In the genomic region with DNA sequence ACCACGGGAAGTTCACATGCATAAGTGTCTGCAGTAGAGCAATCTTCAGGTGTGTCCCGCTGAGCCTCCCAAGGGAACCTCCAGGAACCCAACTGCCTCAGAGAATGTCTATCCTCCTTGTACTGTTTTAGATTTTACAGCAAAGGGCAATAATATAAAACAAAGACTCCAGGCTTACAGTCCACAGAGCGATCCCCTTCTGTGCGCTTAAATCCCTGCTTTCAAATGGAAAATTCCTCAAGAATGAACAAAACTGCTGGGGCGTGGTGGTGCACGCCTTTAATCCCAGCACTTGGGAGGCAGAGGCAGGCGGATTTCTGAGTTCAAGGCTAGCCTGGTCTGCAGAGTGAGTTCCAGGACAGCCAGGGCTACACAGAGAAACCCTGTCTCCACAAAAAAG, we compare ENCODE assay signal across 10 mouse cellular contexts. TPM values are rescaled to one million over a fixed set of nuclear protein-coding genes. Genes with fewer than 3 reads are reported as not detected.
DNase-seq lines count a peak whose midpoint lies in the region; ATAC-seq and TF ChIP-seq lines count a peak whose summit lies in the region.
"Not testable (repeated sequence)": the region's sequence is repeated elsewhere in the genome, so short reads cannot be mapped to it uniquely, and the experiment has no call there.
"Had no signal": no experiment of that assay in that cellular context is flagged by ENCODE, and none has a peak within 500 bp of the region (broad histone marks: within the 10 kb centered on the region; RNA-seq: fewer than 3 reads in every experiment).

No protein-coding gene starts in this region.

- not testable (repeated sequence) for H3K4me3 ChIP-seq in intestine, embryonic 14.5 days (ENCODE audit: low read depth, low read length)
- H3K4me3 ChIP-seq in testis, adult 2 months (ENCODE audit: control insufficient read depth, low read depth, low read length): peak overlapping the region; percentile 20; the same call in 1 of the 2 replicates

- not testable (repeated sequence) for H3K9me3 ChIP-seq in intestine, embryonic 14.5 days (ENCODE audit: control insufficient read depth, low read length)

- H3K9ac ChIP-seq in intestine, embryonic 14.5 days (ENCODE audit: low read length): not testable (repeated sequence)

- TF ChIP-seq CTCF in testis, adult 2 months (IDR thresholded peaks at IDR 0.05; ENCODE audit: control insufficient read depth, insufficient read depth, insufficient replicate concordance, low read depth, low read length): not testable (repeated sequence)

- DNase-seq in ES-CJ7 (ENCODE audit: low read depth, low spot score): peak; percentile 91
- DNase-seq in R1 (ENCODE audit: low read depth, low spot score): peak; percentile 96
- peak; percentile 38 for DNase-seq in WW6 (ENCODE audit: low read depth, low spot score)
- peak; percentile 92 for DNase-seq in ZHBTc4 (ENCODE audit: low read depth, low spot score)
- peak; percentile 36 for DNase-seq in heart, adult 11 months
- peak; percentile 45 for DNase-seq in intestine, embryonic 14.5 days (ENCODE audit: low spot score)

- H3K27ac ChIP-seq in intestine, embryonic 14.5 days (ENCODE audit: low read depth); testis, adult 2 months (ENCODE audit: control insufficient read depth, insufficient read depth, low read depth, low read length): not testable (repeated sequence)

- peaks cover 38% of the 10 kb centered on the region for H3K36me3 ChIP-seq in intestine, embryonic 14.5 days (ENCODE audit: control insufficient read depth, insufficient read depth, low read length)
- H3K36me3 ChIP-seq in testis, adult 2 months (ENCODE audit: control insufficient read depth, insufficient read depth, low read length): not testable (repeated sequence)

- H3K4me1 ChIP-seq in intestine, embryonic 14.5 days (replicated peaks; ENCODE audit: control insufficient read depth, insufficient read depth, low read length): peaks cover 25% of the 10 kb centered on the region
- not testable (repeated sequence) for H3K4me1 ChIP-seq in testis, adult 2 months (ENCODE audit: control insufficient read depth, insufficient read depth, low read length)

- ATAC-seq in intestine, embryonic 14.5 days (replicated peaks; ENCODE audit: low FRiP score, low TSS enrichment, low read depth): not testable (repeated sequence)

- 92% methylated on average over 7 of the region's 7 CpGs for WGBS in intestine, embryonic 14.5 days

- not testable (repeated sequence) for H3K4me2 ChIP-seq in intestine, embryonic 14.5 days (ENCODE audit: low read length)

- not testable (repeated sequence) for H3K27me3 ChIP-seq in intestine, embryonic 14.5 days (replicated peaks; ENCODE audit: control insufficient read depth, insufficient read depth, low read length); testis, adult 2 months (ENCODE audit: control insufficient read depth, insufficient read depth, low read length)

- TF ChIP-seq POLR2A in testis, adult 2 months (IDR thresholded peaks at IDR 0.05; ENCODE audit: control insufficient read depth, low read depth, low read length): not testable (repeated sequence)

RNA-seq across cellular contexts. Expression of a gene that starts 11.0 kb away (rescaled TPM):
- polyA plus RNA-seq in intestine, embryonic 14.5 days (2014; fragmentation: Nextera tagmentation; extraction: Ambion mirVana): 57.0 and 66.2 TPM in 2 replicates
- 42.6 and 43.6 TPM in 2 replicates for polyA plus RNA-seq in testis, adult 2 months (2012; rRNA removed)
- polyA plus RNA-seq: activated CD4-positive, CD25-positive, alpha-beta regulatory T cell, adult 4 months; CD4-positive, CD25-positive, alpha-beta regulatory T cell, adult 4 months; G1E had no signal

Comparison
In these comparisons a context has a peak if more than half of its experiments do, and no peak if none do; other contexts are left out.
1. DNase-seq: peak in every context shown above with its lines; median percentile 96 in R1; 92 in ZHBTc4; 91 in ES-CJ7; 45 in intestine, embryonic 14.5 days; 38 in WW6; 36 in heart, adult 11 months.